Mouse (Mus musculus): ENCODE data around the gene Timm8b.

Timm8b gene

DNA sequence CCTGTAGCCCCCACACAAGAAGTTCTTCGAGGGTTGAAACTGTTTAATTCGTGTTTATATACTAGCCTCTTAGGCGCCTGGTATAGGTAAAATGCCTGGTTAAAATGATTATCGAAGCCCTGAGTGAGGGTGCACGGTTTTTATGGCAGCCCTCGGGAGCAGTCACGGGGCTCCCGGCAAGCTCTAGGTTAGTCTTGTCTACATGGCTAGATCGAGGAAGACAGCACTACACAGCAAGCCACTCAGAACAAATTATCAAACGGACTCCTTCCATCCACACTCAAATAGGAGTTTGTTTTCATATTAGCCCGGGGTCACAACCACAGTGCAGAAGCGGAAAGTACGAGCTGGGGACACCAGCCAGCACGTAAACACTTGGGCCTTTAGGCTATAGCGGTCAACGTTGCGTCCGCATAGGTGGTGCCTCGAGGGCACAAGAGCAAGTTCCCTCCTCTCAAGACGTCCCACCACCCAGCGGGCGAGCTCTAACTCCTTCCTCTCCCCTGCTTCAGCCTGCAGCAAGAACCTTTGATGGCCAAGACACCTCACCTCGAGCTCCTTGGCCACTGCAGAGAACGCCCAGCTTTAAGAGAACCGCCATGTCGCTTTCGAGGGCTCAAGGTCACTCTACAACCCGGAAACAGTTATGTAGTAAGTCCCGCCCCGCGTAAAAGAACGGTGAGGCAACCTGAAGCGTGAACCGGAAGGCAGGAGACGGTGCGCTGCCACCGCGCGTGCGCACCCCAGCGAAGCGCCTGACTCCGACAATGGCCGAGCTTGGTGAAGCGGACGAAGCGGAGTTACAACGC is at the start of gene Timm8b, which contains the start of gene Sdhd:
TSS of gene Timm8b (plus strand) at position 722 of the 809 bp plus-strand sequence.
TSS of gene Sdhd (minus strand) at position 624 of the 809 bp plus-strand sequence.
- peak; percentile 97 for DNase-seq

GRCm38 (mm10) chr9:50554241-50555093 is 49.2 kb upstream of the Timm8b start, which contains the start of gene Il18:
TSS of gene Il18 (plus strand) at chr9:50554827.
- DNase-seq = peak; percentile 61

- peak; percentile 35 for DNase-seq
Measured at GRCm38 (mm10) chr9:50555094-50555446, 48.6 kb upstream of the Timm8b start, which contains the start of gene Bco2. TSS of gene Bco2 (minus strand) at chr9:50555181.

DNA sequence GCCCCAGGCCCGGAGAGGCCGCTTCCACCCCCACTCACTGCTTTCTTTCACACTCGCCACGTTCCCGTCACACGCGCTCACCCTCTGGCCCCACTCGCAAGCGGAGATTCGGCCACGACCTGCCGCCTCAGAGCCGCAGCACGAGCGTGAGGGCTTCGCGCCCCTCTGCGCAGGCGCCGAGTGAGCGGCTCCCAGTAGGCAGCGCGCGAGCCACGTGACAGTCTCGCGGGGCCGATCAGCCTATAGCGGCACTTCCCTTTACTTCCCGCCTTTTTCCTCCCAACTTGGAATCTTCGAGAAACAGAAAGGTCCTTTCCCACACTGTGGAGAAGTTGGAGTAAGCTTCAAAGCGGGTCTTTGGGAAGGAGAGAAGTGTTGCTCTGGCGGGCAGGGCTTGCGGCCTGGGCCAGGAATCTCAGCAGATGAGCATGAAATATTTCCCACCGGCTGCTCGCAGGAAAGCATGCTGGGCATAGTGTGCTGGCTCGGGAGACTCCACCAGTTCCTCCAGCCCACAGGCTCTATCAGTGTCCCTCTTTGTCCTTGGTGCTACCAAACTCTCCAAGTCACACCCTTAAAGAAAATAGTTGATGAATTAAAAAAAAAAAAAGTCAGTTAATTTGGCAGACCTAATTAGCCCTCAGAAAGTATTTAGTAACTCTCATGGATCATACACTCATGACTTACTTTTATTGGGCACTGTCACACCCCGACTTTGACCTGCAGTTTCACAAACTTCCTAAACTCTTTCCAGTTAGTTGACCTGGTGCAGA is 42.4 kb upstream of the Timm8b start, which contains the start of gene Tex12:
TSS of gene Tex12 (minus strand) at position 181 of the 773 bp plus-strand sequence.
- no peak for DNase-seq

- no peak for DNase-seq
Measured at GRCm38 (mm10) chr9:50561918-50562360, 41.8 kb upstream of the Timm8b start.

DNA sequence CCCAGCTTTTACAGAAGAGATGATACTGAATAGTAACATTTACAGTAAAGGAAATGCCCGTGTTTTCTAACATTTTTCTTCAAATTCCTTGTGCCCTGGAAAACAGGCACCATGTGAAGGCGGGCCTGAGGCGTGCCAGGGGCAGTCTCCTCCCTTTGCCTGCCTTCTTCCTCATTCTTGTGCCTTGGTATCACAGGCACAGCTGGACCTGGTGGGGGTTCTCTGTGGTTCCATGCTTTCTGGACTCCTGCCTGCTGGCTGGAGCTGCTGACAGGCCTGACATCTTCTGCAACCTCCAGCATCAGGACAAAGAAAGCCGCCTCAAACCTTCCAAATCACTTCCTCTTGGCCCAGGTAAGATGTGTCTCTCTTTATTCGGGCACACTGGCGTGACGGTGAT is 38.5 kb upstream of the Timm8b start:
- peak; percentile 55 for DNase-seq

DNA sequence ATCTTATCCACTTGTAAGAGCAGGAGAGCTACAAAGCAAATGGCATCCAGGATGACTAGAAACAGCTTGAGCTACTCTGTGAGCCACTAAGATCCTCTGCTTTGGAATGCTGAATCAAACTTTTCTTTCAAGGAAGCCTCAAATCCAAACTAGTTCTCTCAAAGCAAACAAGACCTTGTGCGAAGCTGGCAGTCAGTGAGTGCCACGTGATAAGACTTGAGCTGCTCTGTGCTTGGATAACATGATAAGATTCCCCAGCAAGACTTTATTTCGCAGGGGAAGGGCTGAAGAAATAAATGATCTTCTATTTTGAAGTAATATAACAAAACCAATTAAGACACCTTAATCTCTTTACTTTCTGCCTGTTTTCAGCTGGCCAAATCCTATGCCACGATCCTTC is 37.8 kb upstream of the Timm8b start:
- no peak for DNase-seq

DNA sequence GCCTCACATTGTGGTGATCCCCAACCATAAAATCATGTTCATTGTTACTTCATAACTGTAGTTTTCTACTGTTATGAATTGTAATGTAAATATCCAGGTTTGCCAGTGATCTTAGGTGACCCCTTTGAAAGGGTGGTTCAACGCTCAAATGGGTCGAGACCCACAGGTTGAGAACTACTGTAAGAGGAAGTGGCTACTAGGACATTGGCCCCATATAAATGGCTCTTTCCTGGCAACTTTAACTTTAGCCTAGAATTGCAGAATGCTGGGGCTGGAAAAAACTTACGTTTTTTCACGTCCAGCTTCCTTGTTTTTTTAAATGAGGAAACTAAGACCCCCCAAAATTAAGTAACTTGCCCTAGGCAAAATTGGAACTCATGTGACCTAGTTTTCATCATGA is 36.3 kb upstream of the Timm8b start:
- peak; percentile 40 for DNase-seq

DNA sequence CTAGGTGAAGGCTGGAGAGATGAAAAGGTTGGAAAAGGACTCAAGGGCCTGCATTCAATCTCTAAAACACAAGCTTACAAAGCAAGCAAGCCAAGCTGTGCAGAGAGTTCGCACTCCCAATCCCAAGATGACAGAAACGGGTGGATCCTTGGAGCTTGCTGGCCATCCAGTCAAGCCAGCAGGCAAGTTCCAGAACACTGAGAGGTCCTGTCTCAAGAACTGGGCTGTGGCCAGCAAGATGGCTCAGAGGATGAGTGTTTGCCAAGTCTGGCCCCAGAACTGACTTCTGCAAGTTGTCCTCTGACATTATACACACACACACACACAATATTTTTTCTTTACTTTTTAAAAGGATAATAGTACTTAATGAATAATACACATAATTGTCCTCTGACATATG is 35.8 kb upstream of the Timm8b start:
- no peak for DNase-seq

DNA sequence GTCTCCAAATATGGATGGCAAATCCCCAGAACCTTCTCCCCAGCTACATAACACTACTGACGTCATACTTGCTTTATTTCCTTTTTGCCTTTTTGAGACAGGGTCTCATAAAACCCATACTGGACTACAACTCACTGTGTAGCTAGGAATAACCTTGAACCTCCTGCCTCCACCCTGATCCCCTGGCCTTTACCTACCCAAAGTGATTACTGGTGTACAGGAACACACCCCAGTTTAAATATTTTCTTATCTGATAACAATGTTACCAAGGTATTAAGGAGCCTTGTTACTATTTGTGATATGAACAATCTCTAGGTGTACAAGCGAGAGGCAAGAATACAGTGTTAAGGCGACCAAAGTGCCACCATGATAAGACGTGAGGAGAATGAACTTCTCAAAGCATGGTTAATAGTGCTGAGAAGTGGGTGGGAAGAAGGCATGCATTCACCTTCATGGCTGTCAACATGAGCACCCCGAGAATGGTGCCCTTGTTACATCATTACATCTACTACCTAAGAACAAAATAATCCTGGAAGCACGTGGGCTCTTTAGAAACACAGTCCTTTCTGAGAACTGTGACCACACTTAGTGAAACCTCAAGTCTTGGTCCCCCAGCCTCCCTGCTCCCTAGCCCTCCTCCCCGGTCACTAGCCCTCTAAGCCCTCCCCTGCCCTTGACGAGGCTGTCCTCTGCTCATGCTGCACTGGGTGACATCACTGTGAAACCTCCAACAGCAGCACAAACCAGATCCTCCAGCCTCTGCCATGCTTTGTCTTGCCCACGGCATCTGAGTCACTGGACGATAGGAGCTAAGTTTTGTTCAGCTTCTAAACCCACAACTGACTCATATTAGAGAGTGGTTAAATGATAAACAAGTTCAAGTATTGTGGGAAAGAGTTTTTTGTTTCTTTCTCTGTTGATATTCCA is 33.8 kb upstream of the Timm8b start:
- DNase-seq = no peak

DNA sequence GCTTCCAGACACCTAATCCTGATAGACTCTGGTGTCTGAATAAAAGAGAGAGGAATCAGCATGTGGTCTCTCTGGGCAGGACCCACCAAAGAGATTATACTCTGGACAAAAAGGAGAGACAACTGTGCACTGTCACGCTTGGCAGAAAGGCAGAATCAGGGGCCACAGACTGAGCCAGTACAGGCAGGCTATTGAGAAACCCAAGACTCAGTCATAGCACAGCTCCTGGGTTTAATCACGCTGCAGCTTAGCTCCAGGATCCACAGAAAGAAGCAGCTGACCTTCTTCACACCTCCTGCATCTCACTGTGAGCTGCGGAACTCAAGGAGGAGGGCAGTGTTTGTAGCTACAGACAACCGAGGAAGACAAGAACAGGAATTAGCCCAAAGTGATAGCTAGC is 23.3 kb upstream of the Timm8b start:
- no peak for DNase-seq

DNA sequence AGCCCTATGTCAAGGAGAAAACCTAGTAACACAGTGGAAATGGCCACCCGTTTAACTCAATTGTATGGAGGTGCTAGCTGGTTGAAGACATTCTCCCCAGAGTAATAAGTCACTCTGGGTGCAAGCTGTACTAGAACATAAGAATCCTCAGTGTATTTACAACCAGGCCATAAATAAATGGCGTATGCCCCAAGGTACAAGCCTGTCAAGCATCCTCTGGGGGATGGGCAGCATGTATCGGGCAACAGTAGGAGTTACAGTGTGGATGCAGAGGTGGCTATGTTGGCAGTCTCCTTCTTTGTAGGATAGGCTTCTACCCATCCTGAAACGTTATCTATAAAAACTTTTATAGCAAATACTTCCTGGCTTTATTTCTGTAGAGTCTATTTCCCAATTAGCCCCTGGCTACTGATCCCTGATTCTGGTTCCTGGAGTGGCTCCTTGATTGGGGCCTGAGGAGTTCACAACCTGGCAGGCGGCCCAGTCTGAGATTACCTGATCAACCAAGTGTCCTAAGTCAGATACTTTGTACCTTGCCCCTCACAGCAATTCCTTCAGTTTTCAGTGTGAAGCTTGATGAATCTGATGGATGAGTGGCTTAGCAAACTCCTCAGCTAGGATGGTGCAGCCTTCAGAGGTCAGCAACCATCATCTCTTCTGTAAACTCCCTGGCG is 18.4 kb upstream of the Timm8b start:
- no peak for DNase-seq

DNA sequence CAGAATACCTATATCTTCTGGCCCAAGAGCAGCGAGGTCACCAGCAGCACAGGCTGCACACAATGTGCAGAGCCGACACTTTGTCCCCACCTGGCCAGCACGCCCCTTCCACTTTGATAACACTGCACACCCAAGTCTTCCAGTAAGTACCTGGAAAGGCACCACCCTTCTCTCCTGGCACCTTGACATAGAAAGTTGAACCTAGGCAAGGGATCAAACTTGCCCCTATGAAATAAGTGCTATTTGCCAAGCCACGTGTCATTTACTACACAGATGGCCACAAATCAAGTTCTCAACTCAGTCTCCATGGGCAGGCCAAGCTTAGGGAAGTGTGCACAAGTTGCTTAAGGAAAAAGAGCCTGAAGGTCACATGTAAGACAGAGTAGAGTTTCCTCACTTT is 16.8 kb upstream of the Timm8b start:
- no peak for DNase-seq

DNA sequence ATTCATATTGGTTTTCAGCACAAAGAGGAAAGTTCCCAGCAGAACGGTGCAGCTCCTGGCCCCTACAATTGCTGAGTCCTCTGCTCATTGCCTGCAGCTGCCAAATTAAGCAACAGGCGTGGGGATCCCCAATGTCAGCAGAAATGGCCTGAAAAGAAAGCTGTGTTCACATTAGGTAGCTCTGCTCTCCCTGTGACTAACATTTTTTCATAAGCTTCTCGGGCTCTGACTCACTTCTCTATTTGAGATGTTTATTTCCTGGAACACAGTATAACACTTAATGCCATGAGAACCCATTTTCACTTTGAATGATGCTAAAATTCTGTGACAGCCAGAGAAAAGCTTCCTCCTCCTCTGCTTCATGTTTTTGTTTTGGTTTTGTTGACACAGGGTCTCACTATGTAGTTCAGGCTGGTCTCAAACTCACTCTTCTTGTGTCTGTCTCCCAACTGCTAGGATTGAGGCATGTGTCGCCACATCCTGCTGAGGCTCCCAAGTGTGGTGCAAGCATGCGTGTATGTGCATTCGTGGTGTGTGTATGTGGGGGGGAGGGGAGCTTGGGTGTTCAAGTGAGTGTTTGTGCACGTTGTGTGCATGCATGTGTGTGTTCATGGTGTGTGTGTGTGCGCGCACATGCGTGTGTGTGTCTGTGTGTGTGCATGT is 12.7 kb upstream of the Timm8b start:
- DNase-seq = peak; percentile 23

GRCm38 (mm10) chr9:50592955-50593354 is 10.8 kb upstream of the Timm8b start:
- peak; percentile 64 for DNase-seq

- DNase-seq = peak; percentile 47
Measured at GRCm38 (mm10) chr9:50593544-50593943, 10.2 kb upstream of the Timm8b start.

DNA sequence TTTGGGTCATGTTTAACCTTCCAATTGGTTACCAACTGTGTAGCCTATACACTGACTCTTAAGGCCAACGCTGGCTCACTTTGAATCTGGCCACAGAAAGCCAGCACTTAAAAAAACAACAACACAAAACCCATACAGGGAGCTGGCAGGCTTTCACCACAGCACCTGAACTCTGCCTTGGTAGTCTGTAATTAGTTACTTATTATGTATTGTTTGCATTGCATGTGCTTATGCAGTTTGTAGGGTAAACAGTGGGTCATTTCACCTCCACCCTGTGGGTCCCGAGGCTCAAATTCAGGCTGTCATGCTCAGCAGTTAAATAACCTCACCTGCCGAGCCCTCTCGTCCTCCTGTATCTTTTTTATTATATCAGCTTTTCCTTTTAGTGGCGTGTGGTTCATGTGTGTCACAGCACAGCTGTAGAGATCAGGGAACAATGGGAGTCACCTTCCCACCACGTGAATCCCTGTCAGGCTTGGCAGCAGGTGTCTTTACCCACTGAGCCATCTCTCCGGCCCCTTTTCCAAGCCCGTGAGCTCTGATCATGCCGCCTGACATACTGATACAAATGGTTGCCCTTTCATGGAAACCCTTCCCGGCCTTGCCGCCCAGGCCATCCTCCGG is 8.8 kb upstream of the Timm8b start:
- no peak for DNase-seq

DNA sequence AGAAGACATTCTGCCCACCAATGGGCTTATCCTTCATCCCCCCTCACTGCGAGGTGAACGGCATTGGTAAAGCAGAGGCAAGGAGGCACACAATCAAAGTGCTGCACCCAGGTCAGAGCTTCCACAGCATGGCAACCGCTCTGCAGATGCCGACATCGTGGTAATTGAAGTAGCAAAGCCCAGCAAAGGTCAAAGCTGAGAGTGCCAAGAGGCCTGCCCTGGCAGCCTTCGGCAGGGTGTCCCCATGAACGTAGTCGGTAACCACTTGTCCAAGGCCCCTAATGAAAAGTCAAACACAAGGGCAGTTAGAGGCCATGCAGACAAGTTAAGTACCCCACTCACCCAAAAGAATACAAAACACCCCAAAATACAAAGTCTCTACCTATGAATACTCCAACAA is 6.7 kb upstream of the Timm8b start:
- DNase-seq = no peak

- DNase-seq = no peak
Measured at GRCm38 (mm10) chr9:50601536-50601935, 2.2 kb upstream of the Timm8b start.

All from lung, postnatal 36 days (tissue).